Mouse (Mus musculus) bone marrow, adult 2 months (tissue): ENCODE measurements around the gene Kansl1.

Source experiments
- CTCF ChIP-seq: fragments of 200-500 bp; IDR thresholded peaks from 2 replicates; pipeline ENCODE4 v1.5.1; 2011; ENCODE audit warnings: low read length, control low read depth; ENCODE audit not compliant: control insufficient read depth, insufficient read depth
- POLR2A ChIP-seq: fragments of 200-500 bp; IDR thresholded peaks from 2 replicates; pipeline ENCODE4 v1.6.1; 2011; ENCODE audit warnings: low read depth, mild to moderate bottlenecking, control low read depth, low read length, borderline replicate concordance; ENCODE audit not compliant: control insufficient read depth

DNA sequence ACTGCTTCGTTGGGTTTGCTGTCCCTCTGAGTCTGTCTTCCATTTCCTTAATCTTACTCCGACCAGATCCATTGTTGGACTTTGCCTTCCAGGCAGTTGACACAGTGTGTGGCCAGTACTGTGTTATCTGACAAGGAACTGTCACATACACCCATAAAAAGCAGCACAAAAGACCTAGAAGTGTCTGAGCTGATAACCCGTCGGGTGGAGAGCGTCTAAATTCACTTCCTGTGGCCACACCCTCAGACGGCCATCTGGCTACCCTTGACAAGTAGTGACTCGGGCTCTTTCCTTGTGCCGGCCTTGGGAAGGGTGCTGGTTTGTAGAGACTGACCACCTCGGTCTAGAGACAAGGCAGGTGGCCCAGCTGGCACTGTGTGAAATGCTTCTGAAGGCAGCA, 175.4 kb downstream of the Kansl1 start:
- TF ChIP-seq CTCF = no peak
- TF ChIP-seq POLR2A = no peak
